8 mouse cellular contexts compared by ENCODE assay signal in the genomic region with DNA sequence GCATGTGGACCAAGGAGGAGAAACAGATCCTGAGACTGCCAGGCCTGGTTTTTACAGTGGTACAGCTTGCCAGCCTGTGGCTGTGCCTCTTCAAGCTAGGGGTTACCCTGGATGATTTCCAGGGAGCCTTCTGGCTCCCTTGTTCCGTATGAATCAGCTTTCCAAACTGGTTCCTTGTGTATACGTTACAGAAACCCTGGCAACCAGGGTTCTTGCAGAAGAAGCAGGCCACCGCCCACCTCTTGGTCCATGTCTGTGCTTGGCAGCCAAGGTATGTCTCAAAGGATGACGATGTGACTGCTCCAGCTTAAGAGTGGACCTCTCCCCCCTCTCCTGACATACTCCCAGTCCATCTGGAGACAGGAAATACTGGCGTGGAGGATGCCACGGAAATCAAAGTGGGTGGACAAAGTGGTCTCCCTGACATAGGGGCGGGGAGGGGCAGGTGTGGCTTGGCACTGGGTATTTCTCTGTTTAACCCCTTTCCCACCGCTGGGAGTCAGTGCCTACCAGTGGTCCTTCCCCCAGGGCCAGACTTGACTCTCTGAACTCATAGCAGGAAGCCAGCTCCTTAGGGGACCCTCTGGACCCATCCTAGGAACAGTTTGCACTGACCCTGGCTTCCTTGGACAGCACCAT. TPM values are rescaled to one million over a fixed set of nuclear protein-coding genes. Genes with fewer than 3 reads are reported as not detected.
DNase-seq lines count a peak whose midpoint lies in the region; ATAC-seq lines count a peak whose summit lies in the region.

No protein-coding gene starts in this region.

- H3K9ac ChIP-seq in liver, embryonic 12.5 days: peak overlapping the region; percentile 75

- no peaks in the 10 kb centered on the region for H3K36me3 ChIP-seq in liver, embryonic 12.5 days

- peak overlapping the region; percentile 67 for H3K4me3 ChIP-seq in liver, embryonic 12.5 days

- peak; percentile 26 to 36 for DNase-seq in spleen, postnatal 10 days (ENCODE audit: low spot score in 2 of 2)
- no peak for DNase-seq in spleen, adult 12 weeks (ENCODE audit: low spot score)
- peak; percentile 66 for DNase-seq in heart, adult 8-10 months (ENCODE audit: low spot score)
- DNase-seq in kidney, adult 8-10 months: peak; percentile 58 to 66
- DNase-seq in naive thymus-derived CD4-positive, alpha-beta T cell, adult 2 months (ENCODE audit: low read depth): peak; percentile 43
- DNase-seq in urinary bladder, postnatal 25 days (ENCODE audit: low spot score): peak; percentile 41

- ATAC-seq in common myeloid progenitor, adult 5-6 weeks (replicated peaks; ENCODE audit: low read depth, poor library complexity, severe bottlenecking): 0 out of 2 replicates have a peak, but pooled peaks have one; percentile 4
- no peak for ATAC-seq in liver, embryonic 12.5 days

- peaks cover 64% of the 10 kb centered on the region for H3K4me1 ChIP-seq in liver, embryonic 12.5 days

- H3K27me3 ChIP-seq in liver, embryonic 12.5 days (replicated peaks): peaks cover 3% of the 10 kb centered on the region; the same call in 1 of the 2 replicates

- H3K9me3 ChIP-seq in liver, embryonic 12.5 days (replicated peaks): no peaks in the 10 kb centered on the region

- H3K27ac ChIP-seq in liver, embryonic 12.5 days: peak overlapping the region; percentile 67; the same call in 1 of the 2 replicates

- H3K4me2 ChIP-seq in liver, embryonic 12.5 days: peak overlapping the region; percentile 94

- 32% methylated on average over 8 of the region's 8 CpGs for WGBS in liver, embryonic 12.5 days (ENCODE audit: insufficient replicate concordance)

RNA-seq across cellular contexts. Expression of a gene that starts 0.8 kb away (rescaled TPM):
- 5.3 and 6.4 TPM in 2 replicates for total RNA-seq in common myeloid progenitor, adult 5-6 weeks (2017)
- 10 to 100 TPM in 3 of 4 experiments, 1 to 10 TPM in 1; 8.3 to 15.0 (median 13.5) TPM for total RNA-seq in heart, adult 8-10 months (2022)
- 2.9 and 3.1 TPM in 2 replicates for polyA plus RNA-seq in liver, embryonic 12.5 days (2016; fragmentation: Nextera tagmentation; extraction: Ambion mirVana)

RNA-seq across cellular contexts. Expression of a gene that starts 36.1 kb away (rescaled TPM):
- total RNA-seq in common myeloid progenitor, adult 5-6 weeks (2017): 4.0 and 5.2 TPM in 2 replicates
- total RNA-seq in heart, adult 8-10 months (2022): 1 to 10 TPM; 4.2 to 5.4 (median 4.9) TPM
- 3.6 and 4.1 TPM in 2 replicates for polyA plus RNA-seq in liver, embryonic 12.5 days (2016; fragmentation: Nextera tagmentation; extraction: Ambion mirVana)

RNA-seq across cellular contexts. Expression of a gene that starts 44.5 kb away (rescaled TPM):
- 22.9 and 31.3 TPM in 2 replicates for total RNA-seq in common myeloid progenitor, adult 5-6 weeks (2017)
- total RNA-seq in heart, adult 8-10 months (2022): 10 to 100 TPM; 18.6 to 20.4 (median 20.0) TPM
- 31.9 and 32.4 TPM in 2 replicates for polyA plus RNA-seq in liver, embryonic 12.5 days (2016; fragmentation: Nextera tagmentation; extraction: Ambion mirVana)

RNA-seq across cellular contexts. Expression of a gene that starts 59.7 kb away (rescaled TPM):
- total RNA-seq in common myeloid progenitor, adult 5-6 weeks (2017): 123 and 126 TPM in 2 replicates
- total RNA-seq in heart, adult 8-10 months (2022): 10 to 100 TPM; 41.5 to 53.3 (median 44.4) TPM
- 107 TPM in 2 replicates for polyA plus RNA-seq in liver, embryonic 12.5 days (2016; fragmentation: Nextera tagmentation; extraction: Ambion mirVana)
